Mouse (Mus musculus) myocyte (in vitro differentiated cells): ENCODE results near the gene Caln1.

Source experiments
- CEBPB ChIP-seq: IDR thresholded peaks from 2 replicates; pipeline ENCODE4 v1.6.1; 2011; ENCODE audit warnings: mild to moderate bottlenecking, moderate library complexity; ENCODE audit not compliant: poor library complexity, insufficient read depth, severe bottlenecking
- E2F4 ChIP-seq: IDR thresholded peaks from one replicate; pipeline ENCODE4 v1.6.1; 2011; ENCODE audit warnings: mild to moderate bottlenecking, control low read depth, moderate library complexity; ENCODE audit not compliant: insufficient read depth
- MAX ChIP-seq: IDR thresholded peaks from one replicate; pipeline ENCODE4 v1.6.1; 2011; ENCODE audit warnings: low read depth, mild to moderate bottlenecking, control low read depth
- MYOD1 ChIP-seq, 3 experiments: IDR thresholded peaks; one replicate each; pipeline ENCODE4 v1.6.1; 2011; ENCODE audit warnings: control low read depth in 2 of 3, low read depth in 2 of 3, mild to moderate bottlenecking in 2 of 3, moderate library complexity in 1 of 3; ENCODE audit not compliant: insufficient read length in 2 of 3, control insufficient read depth in 1 of 3
- MYOG ChIP-seq, 3 experiments: IDR thresholded peaks; one replicate each; pipeline ENCODE4 v1.6.1; 2011; ENCODE audit warnings: control low read depth in 2 of 3, low read depth in 2 of 3, mild to moderate bottlenecking in 2 of 3; ENCODE audit not compliant: insufficient read length in 2 of 3, control insufficient read depth in 1 of 3, insufficient read depth in 1 of 3
- POLR2A ChIP-seq: IDR thresholded peaks from one replicate; pipeline ENCODE4 v1.6.1; 2011; ENCODE audit warnings: low read depth, mild to moderate bottlenecking, control low read depth, moderate library complexity; ENCODE audit not compliant: insufficient read length
- REST ChIP-seq: IDR thresholded peaks from one replicate; pipeline ENCODE4 v1.6.1; 2011; ENCODE audit warnings: mild to moderate bottlenecking, control low read depth, moderate library complexity; ENCODE audit not compliant: insufficient read depth, insufficient read length
- SRF ChIP-seq: IDR thresholded peaks from one replicate; pipeline ENCODE4 v1.6.1; 2011; ENCODE audit warnings: low read depth; ENCODE audit not compliant: control insufficient read depth, insufficient read length
- TCF12 ChIP-seq: IDR thresholded peaks from one replicate; pipeline ENCODE4 v1.6.1; 2011; ENCODE audit warnings: mild to moderate bottlenecking, control low read depth; ENCODE audit not compliant: poor library complexity, insufficient read depth, severe bottlenecking
- TCF3 ChIP-seq: IDR thresholded peaks from one replicate; pipeline ENCODE4 v1.6.1; 2011; ENCODE audit warnings: low read depth, control low read depth; ENCODE audit not compliant: insufficient read length
- USF1 ChIP-seq: IDR thresholded peaks from one replicate; pipeline ENCODE4 v1.6.1; 2011; ENCODE audit warnings: low read depth, mild to moderate bottlenecking, control low read depth, moderate library complexity

GRCm38 (mm10) chr5:130613657-130614056 lies 244.4 kb downstream of the Caln1 start:
- TF ChIP-seq CEBPB (no peak), POLR2A (no peak), TCF12 (no peak), MAX (no peak), USF1 (no peak), E2F4 (no peak), REST (no peak), MYOD1 (IDR thresholded peaks at IDR 0.05; ENCODE audit: control insufficient read depth in 1 of 3, insufficient read length in 2 of 3, low read depth in 2 of 3) (no peak), TCF3 (no peak), MYOG (IDR thresholded peaks at IDR 0.05; ENCODE audit: control insufficient read depth in 1 of 3, insufficient read depth in 1 of 3, insufficient read length in 2 of 3, low read depth in 2 of 3) (no peak), SRF (no peak)
